Mouse (Mus musculus): ENCODE measurements around the gene Stag2. TPM values are rescaled to one million over a fixed set of nuclear protein-coding genes. Genes with fewer than 3 reads are reported as not detected.
A peak's percentile ranks its signal among the peaks of the same experiment; 100 is the strongest.

The Stag2 gene
- total RNA-seq, 2 experiments from 2014 or later = 65.2 to 636 TPM

GRCm38 (mm10) chrX:42194608-42195007 is 45.5 kb downstream of the Stag2 start:
- no peak for ATAC-seq (replicated peaks; ENCODE audit: low FRiP score, low TSS enrichment, poor library complexity, severe bottlenecking)

GRCm38 (mm10) chrX:42202482-42202881 is 53.4 kb downstream of the Stag2 start:
- peak; percentile 78 for ATAC-seq (replicated peaks; ENCODE audit: low FRiP score, low TSS enrichment, poor library complexity, severe bottlenecking)

GRCm38 (mm10) chrX:42215742-42216141 is 66.6 kb downstream of the Stag2 start:
- peak; percentile 68 for ATAC-seq (replicated peaks; ENCODE audit: low FRiP score, low TSS enrichment, poor library complexity, severe bottlenecking)

DNA sequence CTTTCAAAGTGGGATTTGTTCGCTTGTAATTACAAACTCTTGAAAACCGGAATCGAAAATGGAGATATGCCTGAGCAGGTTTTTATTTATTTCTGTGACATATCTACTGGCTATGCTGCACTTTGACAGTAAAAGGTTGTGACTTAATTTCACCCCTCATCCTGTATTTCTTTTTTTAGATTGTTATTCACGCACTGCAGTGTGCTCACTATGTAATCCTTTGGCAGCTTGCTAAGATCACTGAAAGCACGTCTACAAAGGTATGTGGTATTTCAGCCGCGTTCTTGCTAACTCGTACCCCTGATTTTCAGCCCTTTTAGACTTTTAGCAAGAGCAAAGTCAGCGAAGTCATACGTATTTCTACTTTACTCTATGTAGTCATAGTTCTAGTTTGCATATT is 101.2 kb downstream of the Stag2 start:
- ATAC-seq (replicated peaks; ENCODE audit: low FRiP score, low TSS enrichment, poor library complexity, severe bottlenecking) = no peak

GRCm38 (mm10) chrX:42272713-42273112 is 123.6 kb downstream of the Stag2 start:
- ATAC-seq (replicated peaks; ENCODE audit: low FRiP score, low TSS enrichment, poor library complexity, severe bottlenecking) = no peak

- ATAC-seq (replicated peaks; ENCODE audit: low FRiP score, low TSS enrichment, poor library complexity, severe bottlenecking) = no peak
These were observed 141.1 kb downstream of the Stag2 start for GRCm38 (mm10) chrX:42290215-42290614.

- no peak for ATAC-seq (replicated peaks; ENCODE audit: low FRiP score, low TSS enrichment, poor library complexity, severe bottlenecking)
These were observed 166.1 kb downstream of the Stag2 start for GRCm38 (mm10) chrX:42315231-42315630.

DNA sequence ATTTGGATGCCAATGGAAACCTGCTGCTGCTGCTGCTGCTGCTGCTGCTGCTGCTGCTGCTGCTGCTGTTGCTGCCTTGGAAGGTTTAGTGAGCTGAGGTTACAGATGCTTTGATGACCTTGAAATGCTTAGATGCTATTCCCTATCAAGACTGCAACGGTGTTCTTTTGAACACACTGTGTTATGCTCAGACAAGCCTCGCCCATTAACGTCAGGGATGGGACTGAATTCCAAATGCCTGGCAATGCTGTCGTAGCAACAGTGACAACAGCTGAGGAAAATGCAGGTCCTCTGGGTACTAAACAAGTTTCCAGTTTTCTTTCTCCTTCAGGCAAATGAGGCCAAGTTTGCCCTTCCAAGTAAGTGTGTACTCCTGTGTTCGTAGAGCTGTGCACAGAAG is 171.3 kb downstream of the Stag2 start:
- ATAC-seq (replicated peaks; ENCODE audit: low FRiP score, low TSS enrichment, poor library complexity, severe bottlenecking) = no peak

DNA sequence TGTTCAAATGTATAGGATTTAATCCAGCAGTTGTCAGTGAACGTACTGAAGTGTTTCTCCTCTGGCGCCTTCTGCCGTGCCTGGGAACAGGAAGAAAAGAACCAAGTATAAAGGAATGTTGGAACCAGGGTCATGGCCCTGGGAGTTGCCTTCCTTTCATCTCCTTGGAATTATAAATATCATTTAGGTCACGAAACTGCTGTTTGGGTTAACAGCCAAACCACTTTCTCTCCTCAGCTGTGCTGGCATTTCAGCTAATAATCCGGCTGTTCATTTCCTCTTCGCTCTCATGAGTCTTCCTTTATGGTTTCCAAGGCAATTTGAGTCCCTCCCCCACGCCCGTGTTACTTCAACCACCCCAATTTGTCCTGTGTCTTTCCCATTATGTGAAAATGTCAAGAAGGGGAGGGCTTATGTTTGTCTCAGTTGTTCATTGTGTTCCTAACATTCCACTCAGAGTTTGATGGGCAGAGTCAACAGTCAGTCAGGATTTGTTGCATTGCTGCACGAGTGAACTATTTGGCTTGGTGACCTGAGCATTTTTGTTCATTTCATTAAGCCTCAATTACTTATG is 172.2 kb downstream of the Stag2 start:
- no peak for ATAC-seq (replicated peaks; ENCODE audit: low FRiP score, low TSS enrichment, poor library complexity, severe bottlenecking)

- no peak for ATAC-seq (replicated peaks; ENCODE audit: low FRiP score, low TSS enrichment, poor library complexity, severe bottlenecking)
These were observed 175.7 kb downstream of the Stag2 start for GRCm38 (mm10) chrX:42324848-42325247.

Other genes starting within 250 kb of the Stag2 start
- 98.7 and 111 TPM in 2 replicates for gene Thoc2, start 228.6 kb upstream of the Stag2 start, total RNA-seq (2014; fragmentation: Nextera tagmentation)
- gene Thoc2, start 228.6 kb upstream of the Stag2 start, total RNA-seq (2017) = 97.9 and 126 TPM in 2 replicates
- gene Xiap, start 89.6 kb upstream of the Stag2 start, total RNA-seq (2014; fragmentation: Nextera tagmentation) = 25.4 and 30.4 TPM in 2 replicates
- 31.5 and 35.6 TPM in 2 replicates for gene Xiap, start 89.6 kb upstream of the Stag2 start, total RNA-seq (2017)